Mouse (Mus musculus): ENCODE measurements around the gene Olfr317. TPM values are rescaled to one million over a fixed set of nuclear protein-coding genes. Genes with fewer than 3 reads are reported as not detected.
"Not testable (repeated sequence)": the region's sequence is repeated elsewhere in the genome, so short reads cannot be mapped to it uniquely, and the experiment has no call there.

Olfr317 gene
- polyA plus RNA-seq, 1 experiment from 2014 or later: not detected

GRCm38 (mm10) chr11:58727896-58728650 is 10.9 kb downstream of the Olfr317 start:
- not testable (repeated sequence) for H3K9me3 ChIP-seq (ENCODE audit: control insufficient read depth, low read length); H3K9ac ChIP-seq (ENCODE audit: low read length); H3K27me3 ChIP-seq (ENCODE audit: control insufficient read depth, insufficient read depth, low read depth, low read length); ATAC-seq (ENCODE audit: low read depth); H3K36me3 ChIP-seq (ENCODE audit: control insufficient read depth, insufficient read depth, low read length); H3K4me3 ChIP-seq (ENCODE audit: low read length); H3K4me1 ChIP-seq (replicated peaks; ENCODE audit: control insufficient read depth, insufficient read depth, low read length); H3K4me2 ChIP-seq (ENCODE audit: low read depth, low read length); H3K27ac ChIP-seq (ENCODE audit: low read length)
- WGBS: 63% methylated on average over 6 of the region's 6 CpGs

- Histone ChIP-seq H3K9me3 (ENCODE audit: control insufficient read depth, low read length) (no peaks in the 10 kb centered on the region), H3K4me1 (replicated peaks; ENCODE audit: control insufficient read depth, insufficient read depth, low read length) (no peaks in the 10 kb centered on the region), H3K27me3 (ENCODE audit: control insufficient read depth, insufficient read depth, low read depth, low read length) (no peaks in the 10 kb centered on the region), H3K9ac (ENCODE audit: low read length) (no peak within 1 kb of the TSS), H3K4me3 (ENCODE audit: low read length) (no peak within 1 kb of the TSS), H3K27ac (ENCODE audit: low read length) (no peak within 1 kb of the TSS), H3K4me2 (ENCODE audit: low read depth, low read length) (no peak within 1 kb of the TSS), H3K36me3 (ENCODE audit: control insufficient read depth, insufficient read depth, low read length) (no peaks in the 10 kb centered on the region)
- no peak for ATAC-seq (ENCODE audit: low read depth)
Observed at GRCm38 (mm10) chr11:58723914-58724313, 15.1 kb downstream of the Olfr317 start, which contains the start of gene Olfr318. Gene Olfr318 (minus strand): TSS chr11:58724014.

GRCm38 (mm10) chr11:58719701-58720100 is 19.3 kb downstream of the Olfr317 start:
- WGBS: 73% methylated on average over 4 of the region's 4 CpGs

GRCm38 (mm10) chr11:58717723-58718122 is 21.3 kb downstream of the Olfr317 start:
- not testable (repeated sequence) for H3K4me1 ChIP-seq (replicated peaks; ENCODE audit: control insufficient read depth, insufficient read depth, low read length); H3K27me3 ChIP-seq (ENCODE audit: control insufficient read depth, insufficient read depth, low read depth, low read length); H3K4me2 ChIP-seq (ENCODE audit: low read depth, low read length); H3K27ac ChIP-seq (ENCODE audit: low read length); H3K9ac ChIP-seq (ENCODE audit: low read length); ATAC-seq (ENCODE audit: low read depth); H3K9me3 ChIP-seq (ENCODE audit: control insufficient read depth, low read length); H3K4me3 ChIP-seq (ENCODE audit: low read length); H3K36me3 ChIP-seq (ENCODE audit: control insufficient read depth, insufficient read depth, low read length)
- WGBS: 90% methylated on average over 6 of the region's 7 CpGs

More at GRCm38 (mm10) chr11:58719701-58720100, 19.3 kb downstream of the Olfr317 start:
- no peak overlapping the region for H3K4me3 ChIP-seq (ENCODE audit: low read length)
- H3K27me3 ChIP-seq (ENCODE audit: control insufficient read depth, insufficient read depth, low read depth, low read length): no peaks in the 10 kb centered on the region
- H3K9ac ChIP-seq (ENCODE audit: low read length): no peak overlapping the region
- H3K36me3 ChIP-seq (ENCODE audit: control insufficient read depth, insufficient read depth, low read length): no peaks in the 10 kb centered on the region
- ATAC-seq (ENCODE audit: low read depth): no peak
- no peaks in the 10 kb centered on the region for H3K4me1 ChIP-seq (replicated peaks; ENCODE audit: control insufficient read depth, insufficient read depth, low read length)
- H3K27ac ChIP-seq (ENCODE audit: low read length): no peak overlapping the region
- H3K4me2 ChIP-seq (ENCODE audit: low read depth, low read length): no peak overlapping the region
- no peaks in the 10 kb centered on the region for H3K9me3 ChIP-seq (ENCODE audit: control insufficient read depth, low read length)

- no peaks in the 10 kb centered on the region for H3K27me3 ChIP-seq (ENCODE audit: control insufficient read depth, insufficient read depth, low read depth, low read length)
- H3K4me3 ChIP-seq (ENCODE audit: low read length): no peak overlapping the region
- no peaks in the 10 kb centered on the region for H3K36me3 ChIP-seq (ENCODE audit: control insufficient read depth, insufficient read depth, low read length)
- ATAC-seq (ENCODE audit: low read depth): no peak
- 66% methylated on average over 11 of the region's 11 CpGs for WGBS
- no peak overlapping the region for H3K4me2 ChIP-seq (ENCODE audit: low read depth, low read length)
- H3K9ac ChIP-seq (ENCODE audit: low read length): no peak overlapping the region
- no peaks in the 10 kb centered on the region for H3K4me1 ChIP-seq (replicated peaks; ENCODE audit: control insufficient read depth, insufficient read depth, low read length)
- no peaks in the 10 kb centered on the region for H3K9me3 ChIP-seq (ENCODE audit: control insufficient read depth, low read length)
- no peak overlapping the region for H3K27ac ChIP-seq (ENCODE audit: low read length)
Observed at GRCm38 (mm10) chr11:58709086-58709485, 29.9 kb downstream of the Olfr317 start.

- WGBS: 84% methylated on average over 3 of the region's 3 CpGs
- no peak for ATAC-seq (ENCODE audit: low read depth)
- Histone ChIP-seq H3K4me3 (ENCODE audit: low read length) (no peak within 1 kb of the TSS), H3K4me1 (replicated peaks; ENCODE audit: control insufficient read depth, insufficient read depth, low read length) (no peaks in the 10 kb centered on the region), H3K9ac (ENCODE audit: low read length) (no peak within 1 kb of the TSS), H3K4me2 (ENCODE audit: low read depth, low read length) (no peak within 1 kb of the TSS), H3K9me3 (ENCODE audit: control insufficient read depth, low read length) (peaks cover 3% of the 10 kb centered on the region; the same call in 1 of the 2 replicates), H3K36me3 (ENCODE audit: control insufficient read depth, insufficient read depth, low read length) (no peaks in the 10 kb centered on the region), H3K27me3 (ENCODE audit: control insufficient read depth, insufficient read depth, low read depth, low read length) (no peaks in the 10 kb centered on the region), H3K27ac (ENCODE audit: low read length) (no peak within 1 kb of the TSS)
Observed at GRCm38 (mm10) chr11:58698862-58699261, 40.1 kb downstream of the Olfr317 start, which contains the start of gene Olfr319. Gene Olfr319 (plus strand): TSS chr11:58699162.

Other genes starting within 250 kb of the Olfr317 start
- 0.14 and 0.19 TPM in 2 replicates for gene Olfr332, start 246.7 kb downstream of the Olfr317 start, polyA plus RNA-seq (2015; fragmentation: Nextera tagmentation; extraction: Ambion mirVana)
- not detected in 2 replicates for gene Olfr331, start 236.6 kb downstream of the Olfr317 start, polyA plus RNA-seq (2015; fragmentation: Nextera tagmentation; extraction: Ambion mirVana)
- not detected in 2 replicates for gene Olfr330, start 204.4 kb downstream of the Olfr317 start, polyA plus RNA-seq (2015; fragmentation: Nextera tagmentation; extraction: Ambion mirVana)
- not detected in 2 replicates for gene Olfr329-ps, start 192.8 kb downstream of the Olfr317 start, polyA plus RNA-seq (2015; fragmentation: Nextera tagmentation; extraction: Ambion mirVana)
- gene Olfr328, start 183.6 kb downstream of the Olfr317 start, polyA plus RNA-seq (2015; fragmentation: Nextera tagmentation; extraction: Ambion mirVana): 0.05 TPM in 1 of 2 replicates, not detected in the other
- gene Olfr224, start 168.7 kb downstream of the Olfr317 start, polyA plus RNA-seq (2015; fragmentation: Nextera tagmentation; extraction: Ambion mirVana): not detected in 2 replicates
- gene Olfr325, start 161.5 kb downstream of the Olfr317 start, polyA plus RNA-seq (2015; fragmentation: Nextera tagmentation; extraction: Ambion mirVana): not detected in 2 replicates
- not detected in 2 replicates for gene Olfr324, start 144.1 kb downstream of the Olfr317 start, polyA plus RNA-seq (2015; fragmentation: Nextera tagmentation; extraction: Ambion mirVana)
- gene 2210407C18Rik, start 123.1 kb downstream of the Olfr317 start, polyA plus RNA-seq (2015; fragmentation: Nextera tagmentation; extraction: Ambion mirVana): not detected in 2 replicates
- not detected in 2 replicates for gene Olfr323, start 108.7 kb downstream of the Olfr317 start, polyA plus RNA-seq (2015; fragmentation: Nextera tagmentation; extraction: Ambion mirVana)
- gene Trim58, start 98.7 kb downstream of the Olfr317 start, polyA plus RNA-seq (2015; fragmentation: Nextera tagmentation; extraction: Ambion mirVana): 0.09 and 0.19 TPM in 2 replicates
- not detected in 2 replicates for gene Olfr322, start 80.4 kb downstream of the Olfr317 start, polyA plus RNA-seq (2015; fragmentation: Nextera tagmentation; extraction: Ambion mirVana)
- gene Olfr320, start 58.1 kb downstream of the Olfr317 start, polyA plus RNA-seq (2015; fragmentation: Nextera tagmentation; extraction: Ambion mirVana): not detected in 2 replicates
- not detected in 2 replicates for gene Olfr319, start 40.0 kb downstream of the Olfr317 start, polyA plus RNA-seq (2015; fragmentation: Nextera tagmentation; extraction: Ambion mirVana)
- gene Olfr318, start 15.2 kb downstream of the Olfr317 start, polyA plus RNA-seq (2015; fragmentation: Nextera tagmentation; extraction: Ambion mirVana): not detected in 2 replicates
- gene Olfr316, start 13.5 kb upstream of the Olfr317 start, polyA plus RNA-seq (2015; fragmentation: Nextera tagmentation; extraction: Ambion mirVana): not detected in 2 replicates
- not detected in 2 replicates for gene Olfr315, start 34.0 kb upstream of the Olfr317 start, polyA plus RNA-seq (2015; fragmentation: Nextera tagmentation; extraction: Ambion mirVana)
- gene Olfr314, start 43.7 kb upstream of the Olfr317 start, polyA plus RNA-seq (2015; fragmentation: Nextera tagmentation; extraction: Ambion mirVana): not detected in 2 replicates
- 11.9 and 15.8 TPM in 2 replicates for gene Fam183b, start 62.7 kb upstream of the Olfr317 start, polyA plus RNA-seq (2015; fragmentation: Nextera tagmentation; extraction: Ambion mirVana)
- gene Olfr313, start 75.8 kb upstream of the Olfr317 start, polyA plus RNA-seq (2015; fragmentation: Nextera tagmentation; extraction: Ambion mirVana): not detected in 2 replicates
- gene Olfr312, start 90.0 kb upstream of the Olfr317 start, polyA plus RNA-seq (2015; fragmentation: Nextera tagmentation; extraction: Ambion mirVana): 0.08 TPM in 1 of 2 replicates, not detected in the other
- not detected in 2 replicates for gene Olfr311, start 100.0 kb upstream of the Olfr317 start, polyA plus RNA-seq (2015; fragmentation: Nextera tagmentation; extraction: Ambion mirVana)
- 8.0 and 9.0 TPM in 2 replicates for gene Gm12258, start 107.9 kb upstream of the Olfr317 start, polyA plus RNA-seq (2015; fragmentation: Nextera tagmentation; extraction: Ambion mirVana)
- gene 2810021J22Rik, start 128.0 kb upstream of the Olfr317 start, polyA plus RNA-seq (2015; fragmentation: Nextera tagmentation; extraction: Ambion mirVana): 6.9 and 7.1 TPM in 2 replicates
- 4.7 and 6.2 TPM in 2 replicates for gene Zfp39, start 165.0 kb upstream of the Olfr317 start, polyA plus RNA-seq (2015; fragmentation: Nextera tagmentation; extraction: Ambion mirVana)
- 0.08 and 0.38 TPM in 2 replicates for gene Btnl10, start 178.7 kb upstream of the Olfr317 start, polyA plus RNA-seq (2015; fragmentation: Nextera tagmentation; extraction: Ambion mirVana)
- gene Rnf187, start 199.7 kb upstream of the Olfr317 start, polyA plus RNA-seq (2015; fragmentation: Nextera tagmentation; extraction: Ambion mirVana): 150 and 161 TPM in 2 replicates
- gene Hist3h2ba, start 209.7 kb upstream of the Olfr317 start, polyA plus RNA-seq (2015; fragmentation: Nextera tagmentation; extraction: Ambion mirVana): 24.0 and 28.3 TPM in 2 replicates
- 21.8 and 23.3 TPM in 2 replicates for gene Hist3h2a, start 215.5 kb upstream of the Olfr317 start, polyA plus RNA-seq (2015; fragmentation: Nextera tagmentation; extraction: Ambion mirVana)
- 0.41 and 0.65 TPM in 2 replicates for gene Trim17, start 215.5 kb upstream of the Olfr317 start, polyA plus RNA-seq (2015; fragmentation: Nextera tagmentation; extraction: Ambion mirVana)
- 21.9 and 23.2 TPM in 2 replicates for gene Trim11, start 238.9 kb upstream of the Olfr317 start, polyA plus RNA-seq (2015; fragmentation: Nextera tagmentation; extraction: Ambion mirVana)